Mouse (Mus musculus) neural tube, embryonic 13.5 days (tissue): Measurements from ENCODE around the gene Mrps18b. TPM values are rescaled to one million over a fixed set of nuclear protein-coding genes. Genes with fewer than 3 reads are reported as not detected.

ENCODE experiments used
- ATAC-seq: fragments of 200-750 bp; cut with Nextera tagmentation; 2 replicates; pipeline ENCODE4 v1.8.0; 2017; ENCODE audit warnings: low read depth, mild to moderate bottlenecking, moderate TSS enrichment, moderate library complexity
- H3K27ac ChIP-seq: fragments of 300-500 bp; sonication (generic); replicated peaks from 2 replicates; pipeline ENCODE4 v1.5.1; 2015; ENCODE audit warnings: moderate library complexity, mild to moderate bottlenecking, inconsistent platforms
- H3K27me3 ChIP-seq: fragments of 300-500 bp; sonication (generic); 2 replicates; pipeline ENCODE4 v1.6.1; 2015; ENCODE audit warnings: mild to moderate bottlenecking, inconsistent platforms
- H3K36me3 ChIP-seq: fragments of 300-500 bp; sonication (generic); 2 replicates; pipeline ENCODE4 v1.6.1; 2015; ENCODE audit warnings: mild to moderate bottlenecking, inconsistent platforms
- H3K4me1 ChIP-seq: fragments of 300-500 bp; sonication (generic); replicated peaks from 2 replicates; pipeline ENCODE4 v1.6.1; 2015; ENCODE audit warnings: inconsistent platforms
- H3K4me2 ChIP-seq: fragments of 300-500 bp; sonication (generic); 2 replicates; pipeline ENCODE4 v1.6.1; 2015; ENCODE audit warnings: inconsistent platforms, mild to moderate bottlenecking, moderate library complexity
- H3K4me3 ChIP-seq: fragments of 300-500 bp; sonication (generic); 2 replicates; pipeline ENCODE4 v1.5.1; 2015; ENCODE audit warnings: mild to moderate bottlenecking, inconsistent platforms
- H3K9ac ChIP-seq: fragments of 300-500 bp; sonication (generic); 2 replicates; pipeline ENCODE4 v1.6.1; 2015; ENCODE audit warnings: moderate library complexity, mild to moderate bottlenecking, inconsistent platforms
- H3K9me3 ChIP-seq: fragments of 300-500 bp; sonication (generic); 2 replicates; pipeline ENCODE4 v1.6.1; 2016; ENCODE audit warnings: inconsistent platforms
- WGBS: fragments of 180-500 bp; shearing (Covaris S2); methylation state at CpG from one replicate; pipeline ENCODE4 v1.1.7; 2015; 5-methylcytosine and 5-hydroxymethylcytosine counted together
- polyA plus RNA-seq: library from polyadenylated mRNA; unstranded; fragments of >200 nt; fragmentation: Nextera tagmentation; extraction: Ambion mirVana; gene quantifications from 2 replicates; pipeline ENCODE4 v1.2.1, GENCODE M21; 2015

Mrps18b gene
- polyA plus RNA-seq, 1 experiment from 2014 or later: 62.7 TPM

GRCm38 (mm10) chr17:35929534-35929933 lies 13.3 kb upstream of the Mrps18b start:
- Histone ChIP-seq H3K4me3 (no peak overlapping the region), H3K36me3 (peaks cover 70% of the 10 kb centered on the region), H3K4me2 (no peak overlapping the region), H3K9me3 (no peaks in the 10 kb centered on the region), H3K9ac (no peak overlapping the region), H3K4me1 (no peaks in the 10 kb centered on the region), H3K27ac (no peak overlapping the region), H3K27me3 (no peaks in the 10 kb centered on the region)
- WGBS: 97% methylated on average over 2 of the region's 2 CpGs
- no peak for ATAC-seq

GRCm38 (mm10) chr17:35927471-35927870 lies 11.3 kb upstream of the Mrps18b start:
- 67% methylated on average over 1 of the region's 1 CpGs for WGBS
- Histone ChIP-seq H3K9ac (no peak overlapping the region), H3K36me3 (peaks cover 84% of the 10 kb centered on the region), H3K27ac (no peak overlapping the region), H3K4me1 (peaks cover 4% of the 10 kb centered on the region), H3K9me3 (no peaks in the 10 kb centered on the region), H3K27me3 (no peaks in the 10 kb centered on the region), H3K4me3 (no peak overlapping the region), H3K4me2 (no peak overlapping the region)
- ATAC-seq: no peak

GRCm38 (mm10) chr17:35923281-35923680 lies 7.1 kb upstream of the Mrps18b start:
- no peak overlapping the region for H3K4me3 ChIP-seq
- H3K4me1 ChIP-seq: peaks cover 38% of the 10 kb centered on the region
- 91% methylated on average over 4 of the region's 4 CpGs for WGBS
- ATAC-seq: no peak
- H3K4me2 ChIP-seq: no peak overlapping the region
- H3K9ac ChIP-seq: no peak overlapping the region
- H3K27me3 ChIP-seq: no peaks in the 10 kb centered on the region
- H3K9me3 ChIP-seq: no peaks in the 10 kb centered on the region
- no peak overlapping the region for H3K27ac ChIP-seq
- H3K36me3 ChIP-seq: peaks cover 52% of the 10 kb centered on the region

GRCm38 (mm10) chr17:35922566-35922965 lies 6.4 kb upstream of the Mrps18b start:
- 84% methylated on average over 3 of the region's 3 CpGs for WGBS
- H3K36me3 ChIP-seq: peaks cover 45% of the 10 kb centered on the region
- 0 out of 2 replicates have a peak overlapping the region, but pooled peaks have one; percentile 1 for H3K27ac ChIP-seq
- H3K9ac ChIP-seq: no peak overlapping the region
- no peak overlapping the region for H3K4me2 ChIP-seq
- no peaks in the 10 kb centered on the region for H3K9me3 ChIP-seq
- H3K27me3 ChIP-seq: no peaks in the 10 kb centered on the region
- peaks cover 38% of the 10 kb centered on the region for H3K4me1 ChIP-seq
- no peak overlapping the region for H3K4me3 ChIP-seq
- no peak for ATAC-seq

GRCm38 (mm10) chr17:35921710-35922109 lies 5.5 kb upstream of the Mrps18b start:
- peak overlapping the region; percentile 6; the same call in 1 of the 2 replicates for H3K27ac ChIP-seq
- peaks cover 38% of the 10 kb centered on the region for H3K36me3 ChIP-seq
- no peaks in the 10 kb centered on the region for H3K9me3 ChIP-seq
- WGBS: 84% methylated on average over 4 of the region's 4 CpGs
- 0 out of 2 replicates have a peak overlapping the region, but pooled peaks have one; percentile 14 for H3K9ac ChIP-seq
- no peak for ATAC-seq
- no peaks in the 10 kb centered on the region for H3K27me3 ChIP-seq
- H3K4me2 ChIP-seq: peak overlapping the region; percentile 78
- H3K4me3 ChIP-seq: no peak overlapping the region
- H3K4me1 ChIP-seq: peaks cover 38% of the 10 kb centered on the region

GRCm38 (mm10) chr17:35920862-35921562 lies 4.8 kb upstream of the Mrps18b start:
- Histone ChIP-seq H3K9me3 (no peaks in the 10 kb centered on the region), H3K4me1 (peaks cover 38% of the 10 kb centered on the region), H3K36me3 (peaks cover 31% of the 10 kb centered on the region), H3K4me2 (peak overlapping the region; percentile 78), H3K27me3 (no peaks in the 10 kb centered on the region), H3K4me3 (no peak overlapping the region), H3K9ac (peak overlapping the region; percentile 100), H3K27ac (peak overlapping the region; percentile 99)
- 66% methylated on average over 5 of the region's 5 CpGs for WGBS
- no peak for ATAC-seq

- peak overlapping the region; percentile 99 for H3K27ac ChIP-seq
- no peaks in the 10 kb centered on the region for H3K27me3 ChIP-seq
- H3K4me2 ChIP-seq: peak overlapping the region; percentile 78
- peak overlapping the region; percentile 75 for H3K4me3 ChIP-seq
- no peak for ATAC-seq
- WGBS: 83% methylated on average over 1 of the region's 1 CpGs
- H3K9me3 ChIP-seq: no peaks in the 10 kb centered on the region
- peak overlapping the region; percentile 100 for H3K9ac ChIP-seq
- H3K36me3 ChIP-seq: peaks cover 25% of the 10 kb centered on the region
- H3K4me1 ChIP-seq: peaks cover 42% of the 10 kb centered on the region
Measured at GRCm38 (mm10) chr17:35920384-35920783, 4.2 kb upstream of the Mrps18b start.

- WGBS: 39% methylated on average over 6 of the region's 6 CpGs
- H3K27me3 ChIP-seq: no peaks in the 10 kb centered on the region
- H3K9ac ChIP-seq: peak overlapping the region; percentile 100
- peaks cover 20% of the 10 kb centered on the region for H3K36me3 ChIP-seq
- peaks cover 47% of the 10 kb centered on the region for H3K4me1 ChIP-seq
- no peak for ATAC-seq
- peak overlapping the region; percentile 99 for H3K27ac ChIP-seq
- H3K9me3 ChIP-seq: no peaks in the 10 kb centered on the region
- H3K4me3 ChIP-seq: peak overlapping the region; percentile 75
- H3K4me2 ChIP-seq: peak overlapping the region; percentile 78
Measured at GRCm38 (mm10) chr17:35919864-35920301, 3.7 kb upstream of the Mrps18b start.

- Histone ChIP-seq H3K27me3 (no peaks in the 10 kb centered on the region), H3K9me3 (no peaks in the 10 kb centered on the region), H3K4me3 (peak overlapping the region; percentile 75), H3K27ac (peak overlapping the region; percentile 99), H3K9ac (peak overlapping the region; percentile 100), H3K4me1 (peaks cover 48% of the 10 kb centered on the region), H3K4me2 (peak overlapping the region; percentile 78), H3K36me3 (peaks cover 15% of the 10 kb centered on the region)
- ATAC-seq: peak; percentile 36
- WGBS: 7% methylated on average over 7 of the region's 7 CpGs
Measured at GRCm38 (mm10) chr17:35919060-35919715, 3.0 kb upstream of the Mrps18b start.

- H3K4me1 ChIP-seq: peaks cover 48% of the 10 kb centered on the region
- peak overlapping the region; percentile 100 for H3K9ac ChIP-seq
- 0% methylated on average over 11 of the region's 11 CpGs for WGBS
- H3K36me3 ChIP-seq: peaks cover 13% of the 10 kb centered on the region
- no peaks in the 10 kb centered on the region for H3K9me3 ChIP-seq
- H3K27me3 ChIP-seq: no peaks in the 10 kb centered on the region
- H3K4me2 ChIP-seq: peak overlapping the region; percentile 78
- H3K27ac ChIP-seq: peak overlapping the region; percentile 99
- H3K4me3 ChIP-seq: peak overlapping the region; percentile 75
- ATAC-seq: no peak
Measured at GRCm38 (mm10) chr17:35918276-35919059, 2.3 kb upstream of the Mrps18b start.

GRCm38 (mm10) chr17:35917463-35918251 lies 1.5 kb upstream of the Mrps18b start:
- WGBS: 0% methylated on average over 13 of the region's 13 CpGs
- H3K4me2 ChIP-seq: peak overlapping the region; percentile 78

More at GRCm38 (mm10) chr17:35917463-35918251, 1.5 kb upstream of the Mrps18b start:
- Histone ChIP-seq H3K4me1 (peaks cover 46% of the 10 kb centered on the region), H3K4me3 (peak overlapping the region; percentile 75), H3K27me3 (no peaks in the 10 kb centered on the region), H3K27ac (peak overlapping the region; percentile 99), H3K36me3 (peaks cover 15% of the 10 kb centered on the region; the same call in 1 of the 2 replicates), H3K9me3 (no peaks in the 10 kb centered on the region), H3K9ac (peak overlapping the region; percentile 100)
- ATAC-seq: peak; percentile 9
